Mouse (Mus musculus) heart, postnatal 0 days (tissue): ENCODE measurements at regions not wholly inside any gene's neighbourhood (a gene's known extent, or its start where the extent isn't known, plus 50 kb on each side); places are given as distances from the start of the nearest gene placed in this dataset.

Source experiments
- CTCF ChIP-seq: IDR thresholded peaks from 2 replicates; pipeline ENCODE4 v1.5.1; 2016; ENCODE audit warnings: antibody characterized with exemption, control low read depth, low read depth
- EP300 ChIP-seq: IDR thresholded peaks from 2 replicates; pipeline ENCODE4 v1.6.1; 2016; ENCODE audit warnings: antibody characterized with exemption, low read depth

GRCm38 (mm10) chr3:153085096-153085788, 103.2 kb upstream of the St6galnac5 start:
- no peak for TF ChIP-seq CTCF
- TF ChIP-seq EP300, result no peak
